Mouse (Mus musculus) limb, embryonic 10.5 days (tissue): Measurements from ENCODE around the gene Polm. TPM values are rescaled to one million over a fixed set of nuclear protein-coding genes. Genes with fewer than 3 reads are reported as not detected.

Experiments used
- polyA plus RNA-seq: library from polyadenylated mRNA; unstranded; fragments of >200 nt; fragmentation: Nextera tagmentation; extraction: Ambion mirVana; gene quantifications from 2 replicates; pipeline ENCODE4 v1.2.1, GENCODE M21; 2016

The Polm gene
- polyA plus RNA-seq, 1 experiment from 2014 or later = 10.3 TPM

Other genes with a start within 250 kb of the Polm start
- gene Mrps24, start 122.3 kb downstream of the Polm start, polyA plus RNA-seq = 155 and 158 TPM in 2 replicates
- 15.4 and 20.3 TPM in 2 replicates for gene Urgcp, start 75.6 kb downstream of the Polm start, polyA plus RNA-seq
- gene Dbnl, start 49.5 kb downstream of the Polm start, polyA plus RNA-seq = 125 and 131 TPM in 2 replicates
- gene Pgam2, start 34.3 kb downstream of the Polm start, polyA plus RNA-seq = 4.1 and 9.6 TPM in 2 replicates
- 8.2 TPM in 2 replicates for gene Aebp1, start 23.9 kb upstream of the Polm start, polyA plus RNA-seq
- gene Pold2, start 40.3 kb upstream of the Polm start, polyA plus RNA-seq = 165 and 175 TPM in 2 replicates
- 6.8 and 8.0 TPM in 2 replicates for gene Myl7, start 60.8 kb upstream of the Polm start, polyA plus RNA-seq
- gene Gck, start 112.1 kb upstream of the Polm start, polyA plus RNA-seq = 0.55 and 1.3 TPM in 2 replicates
- gene Ykt6, start 117.7 kb upstream of the Polm start, polyA plus RNA-seq = 55.5 and 65.5 TPM in 2 replicates
- 0.35 and 0.68 TPM in 2 replicates for gene Camk2b, start 228.3 kb upstream of the Polm start, polyA plus RNA-seq